Mouse (Mus musculus) embryonic facial prominence, embryonic 12.5 days (tissue): Measurements from ENCODE around the gene Kirrel3. TPM values are rescaled to one million over a fixed set of nuclear protein-coding genes. Genes with fewer than 3 reads are reported as not detected.

Experiments used
- ATAC-seq: fragments of 200-750 bp; cut with Nextera tagmentation; 2 replicates; pipeline ENCODE4 v1.8.0; 2017; ENCODE audit not compliant: insufficient number of reproducible peaks, insufficient read depth, low FRiP score, low TSS enrichment
- H3K27ac ChIP-seq: fragments of 300-500 bp; sonication (generic); 2 replicates; pipeline ENCODE4 v1.5.1; 2016; ENCODE audit warnings: mild to moderate bottlenecking
- H3K27me3 ChIP-seq: fragments of 300-500 bp; sonication (generic); 2 replicates; pipeline ENCODE4 v1.6.1; 2016; ENCODE audit warnings: mild to moderate bottlenecking, moderate library complexity
- H3K36me3 ChIP-seq: fragments of 300-500 bp; sonication (generic); 2 replicates; pipeline ENCODE4 v1.6.1; 2016; ENCODE audit warnings: mild to moderate bottlenecking
- H3K4me1 ChIP-seq: fragments of 300-500 bp; sonication (generic); 2 replicates; pipeline ENCODE4 v1.6.1; 2016
- H3K4me2 ChIP-seq: fragments of 300-500 bp; sonication (generic); replicated peaks from 2 replicates; pipeline ENCODE4 v1.6.1; 2016; ENCODE audit warnings: mild to moderate bottlenecking, moderate library complexity
- H3K4me3 ChIP-seq: fragments of 300-500 bp; sonication (generic); 2 replicates; pipeline ENCODE4 v1.5.1; 2016; ENCODE audit warnings: mild to moderate bottlenecking
- H3K9ac ChIP-seq: fragments of 300-500 bp; sonication (generic); 2 replicates; pipeline ENCODE4 v1.6.1; 2016; ENCODE audit warnings: mild to moderate bottlenecking, moderate library complexity
- H3K9me3 ChIP-seq: fragments of 300-500 bp; sonication (generic); 2 replicates; pipeline ENCODE4 v1.6.1; 2016; ENCODE audit warnings: mild to moderate bottlenecking, moderate library complexity
- WGBS: fragments of 180-500 bp; shearing (Covaris S2); methylation state at CpG from one replicate; pipeline ENCODE4 v1.1.7; 2016; 5-methylcytosine and 5-hydroxymethylcytosine counted together
- polyA plus RNA-seq: library from polyadenylated mRNA; unstranded; fragments of >200 nt; fragmentation: Nextera tagmentation; extraction: Ambion mirVana; gene quantifications from 2 replicates; pipeline ENCODE4 v1.2.1, GENCODE M21; 2016

The Kirrel3 gene
- polyA plus RNA-seq, 1 experiment from 2014 or later, result 7.9 TPM

DNA sequence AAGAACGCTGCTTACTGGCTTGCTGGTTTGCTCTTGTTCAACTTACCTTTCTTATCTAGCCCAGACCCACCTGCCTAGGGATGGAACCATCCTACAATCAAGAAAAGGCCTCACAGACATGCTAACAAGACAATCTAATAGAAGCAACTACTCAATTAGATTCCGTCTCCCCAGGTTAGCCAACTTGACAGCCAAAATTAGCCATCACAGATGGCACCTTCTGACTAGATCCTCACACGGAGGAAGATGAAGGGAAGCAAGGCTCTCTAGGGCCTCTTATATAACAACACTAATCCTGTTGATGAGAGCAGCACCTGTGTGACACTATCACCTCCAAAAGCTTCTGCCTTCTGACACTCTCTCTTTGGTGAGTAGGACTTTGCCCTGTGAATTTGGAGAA, 321.2 kb downstream of the Kirrel3 start:
- ATAC-seq, result no peak
- H3K27me3 ChIP-seq, result no peaks in the 10 kb centered on the region
- 80% methylated on average over 3 of the region's 3 CpGs for whole genome bisulfite sequencing
- no peak overlapping the region for H3K9ac ChIP-seq
- H3K4me2 ChIP-seq, result no peak overlapping the region
- no peak overlapping the region for H3K4me3 ChIP-seq
- H3K36me3 ChIP-seq, result no peaks in the 10 kb centered on the region
- no peak overlapping the region for H3K27ac ChIP-seq
- no peaks in the 10 kb centered on the region for H3K4me1 ChIP-seq
- no peaks in the 10 kb centered on the region for H3K9me3 ChIP-seq

DNA sequence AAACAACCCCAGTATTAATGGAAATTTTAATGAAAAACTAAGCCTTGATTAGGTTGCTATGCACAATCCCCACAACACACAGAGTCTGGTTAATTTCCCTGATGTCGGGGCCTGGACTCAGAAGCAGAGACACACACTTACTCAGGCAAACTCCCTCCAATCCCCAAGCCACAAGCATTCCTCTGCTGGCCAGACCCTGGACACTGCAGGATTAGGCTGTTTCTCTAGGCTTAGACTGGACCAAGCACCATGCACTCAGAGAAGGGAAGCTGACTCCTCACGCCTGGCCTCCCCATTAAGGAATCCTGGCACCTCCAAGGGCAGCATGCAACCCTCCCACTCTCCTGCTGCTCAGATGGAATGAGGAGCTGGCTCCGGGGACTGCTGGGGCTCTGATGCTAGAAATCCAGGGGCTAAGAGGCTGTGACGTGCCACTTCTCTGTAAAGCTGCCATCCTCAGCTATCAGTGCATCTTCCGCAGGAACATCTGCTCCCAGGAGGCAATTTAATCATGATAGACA, 324.4 kb downstream of the Kirrel3 start:
- WGBS, result 65% methylated on average over 5 of the region's 5 CpGs
- Histone ChIP-seq H3K4me2 (no peak overlapping the region), H3K27me3 (no peaks in the 10 kb centered on the region), H3K9ac (no peak overlapping the region), H3K9me3 (no peaks in the 10 kb centered on the region), H3K4me3 (no peak overlapping the region), H3K4me1 (no peaks in the 10 kb centered on the region), H3K27ac (no peak overlapping the region), H3K36me3 (no peaks in the 10 kb centered on the region)
- no peak for ATAC-seq

DNA sequence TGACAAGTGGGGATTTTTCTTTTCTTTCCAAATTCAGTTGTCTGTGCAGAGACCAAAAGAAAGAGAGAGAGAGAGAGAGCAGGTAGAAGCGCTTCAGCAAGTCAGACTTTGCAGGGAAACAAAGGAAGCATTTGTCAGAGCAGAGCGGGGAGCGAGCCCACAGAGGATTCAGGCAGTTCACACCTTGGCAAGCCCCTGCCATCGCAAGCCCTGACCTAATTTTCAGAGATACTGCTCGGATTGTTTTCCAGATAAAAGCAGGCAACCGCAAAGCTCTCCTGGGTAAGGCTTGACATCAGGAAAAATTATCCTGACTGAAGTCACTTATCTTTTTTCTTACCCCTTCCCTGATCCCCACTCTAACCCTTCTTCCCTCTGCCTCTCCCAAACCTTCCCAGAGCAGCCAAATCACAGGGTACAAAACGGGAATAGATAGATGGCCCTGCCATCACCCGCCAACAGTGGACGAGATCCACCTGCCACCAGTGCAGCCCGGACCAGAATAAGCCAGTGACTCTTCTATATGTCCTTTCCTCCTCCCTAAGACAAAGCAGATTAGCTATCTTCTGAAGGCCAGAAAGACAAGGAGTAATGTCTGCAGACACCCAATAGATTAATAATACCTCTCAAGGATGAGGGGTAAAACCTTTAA, 332.8 kb downstream of the Kirrel3 start:
- H3K9me3 ChIP-seq, result no peaks in the 10 kb centered on the region
- H3K9ac ChIP-seq, result no peak overlapping the region
- no peaks in the 10 kb centered on the region for H3K27me3 ChIP-seq
- no peak for ATAC-seq
- H3K4me1 ChIP-seq, result no peaks in the 10 kb centered on the region
- H3K27ac ChIP-seq, result no peak overlapping the region
- no peaks in the 10 kb centered on the region for H3K36me3 ChIP-seq
- H3K4me2 ChIP-seq, result no peak overlapping the region
- WGBS, result 33% methylated on average over 10 of the region's 10 CpGs
- no peak overlapping the region for H3K4me3 ChIP-seq

DNA sequence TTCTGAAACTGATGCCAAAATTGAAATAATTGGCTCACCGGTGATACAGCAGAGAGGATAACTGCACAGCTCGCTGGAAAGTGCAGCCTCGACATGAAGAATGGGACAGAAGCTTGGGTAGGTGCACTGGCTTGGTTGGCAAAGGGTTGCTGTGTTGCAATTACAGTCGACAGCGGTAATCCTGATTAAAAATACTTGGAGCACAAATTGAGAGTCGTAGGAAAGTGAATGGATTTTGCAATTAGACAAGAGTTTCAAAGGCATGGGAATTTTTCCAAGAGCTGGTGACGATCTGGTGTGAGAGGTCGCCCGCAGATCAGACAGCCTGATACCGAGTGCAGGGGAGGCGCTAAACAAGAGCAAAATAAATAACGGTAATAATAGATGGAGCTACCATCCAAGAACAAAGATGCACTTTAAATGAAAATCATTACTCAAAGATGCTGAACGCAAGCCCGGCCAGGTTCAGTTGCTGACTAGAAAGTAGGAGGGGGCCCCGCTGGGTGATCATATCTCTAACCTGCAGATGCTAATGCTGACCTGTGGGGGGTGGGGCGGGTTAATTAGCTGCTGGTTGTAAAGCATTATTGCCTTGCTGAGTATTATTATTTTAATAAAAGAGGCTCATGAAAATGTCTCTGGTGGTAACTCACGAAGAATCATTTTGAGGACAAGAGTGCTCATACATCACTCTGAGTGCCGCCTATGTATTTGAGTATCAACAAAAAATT, 338.8 kb downstream of the Kirrel3 start:
- WGBS, result 81% methylated on average over 18 of the region's 18 CpGs
- no peak for ATAC-seq
- H3K9ac ChIP-seq, result no peak overlapping the region
- no peak overlapping the region for H3K4me2 ChIP-seq
- H3K9me3 ChIP-seq, result no peaks in the 10 kb centered on the region
- no peaks in the 10 kb centered on the region for H3K36me3 ChIP-seq
- no peak overlapping the region for H3K27ac ChIP-seq
- H3K4me1 ChIP-seq, result no peaks in the 10 kb centered on the region
- no peak overlapping the region for H3K4me3 ChIP-seq
- no peaks in the 10 kb centered on the region for H3K27me3 ChIP-seq

DNA sequence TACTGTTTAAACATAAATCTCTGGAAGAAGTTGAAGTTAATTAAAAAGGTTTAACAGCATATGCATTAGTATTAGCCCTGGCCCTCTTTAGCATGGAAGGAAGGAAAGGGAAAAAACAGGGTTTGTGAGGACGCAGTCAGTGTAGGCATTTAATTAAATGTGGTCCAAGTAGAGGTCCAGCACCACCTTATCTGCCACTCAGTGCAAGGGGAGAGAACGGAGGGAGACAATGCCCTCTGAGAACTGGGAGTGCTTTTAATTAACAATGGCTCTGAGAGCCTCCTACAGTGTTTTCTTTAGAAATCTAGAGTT, 339.4 kb downstream of the Kirrel3 start:
- no peak overlapping the region for H3K4me2 ChIP-seq
- no peak overlapping the region for H3K9ac ChIP-seq
- ATAC-seq, result no peak
- H3K9me3 ChIP-seq, result no peaks in the 10 kb centered on the region
- 21% methylated on average over 2 of the region's 2 CpGs for WGBS
- no peaks in the 10 kb centered on the region for H3K4me1 ChIP-seq
- no peak overlapping the region for H3K27ac ChIP-seq
- H3K27me3 ChIP-seq, result no peaks in the 10 kb centered on the region
- no peaks in the 10 kb centered on the region for H3K36me3 ChIP-seq
- no peak overlapping the region for H3K4me3 ChIP-seq

DNA sequence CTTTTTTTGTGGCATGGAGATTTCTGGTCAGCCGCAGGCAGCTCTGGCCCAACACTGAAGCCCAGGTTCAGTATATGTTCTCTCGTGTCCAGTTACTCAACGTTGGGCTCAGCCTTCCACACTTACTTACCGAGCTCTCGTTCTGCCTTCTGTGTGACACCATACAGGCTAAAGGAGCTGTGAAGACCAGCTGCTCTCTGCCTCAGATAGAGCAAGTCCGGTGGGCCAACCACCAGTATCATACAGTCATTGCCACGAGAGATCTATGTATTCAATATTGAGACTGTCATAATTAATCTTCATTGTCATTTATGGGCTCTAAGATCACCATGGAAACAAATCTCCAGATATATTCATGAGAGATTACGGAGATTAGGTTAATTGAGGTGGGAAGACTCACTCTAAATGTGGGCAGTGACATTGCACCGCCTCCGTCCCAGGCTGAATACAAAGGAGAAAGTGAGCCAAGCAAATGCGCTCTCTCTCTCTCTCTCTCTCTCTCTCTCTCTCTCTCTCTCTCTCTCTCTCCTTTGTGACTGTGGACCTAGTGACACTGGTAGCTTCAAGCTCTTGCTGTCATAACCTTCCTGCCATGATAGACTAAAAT, 339.8 kb downstream of the Kirrel3 start:
- H3K9ac ChIP-seq, result no peak overlapping the region
- H3K27me3 ChIP-seq, result no peaks in the 10 kb centered on the region
- 63% methylated on average over 11 of the region's 11 CpGs for WGBS
- H3K36me3 ChIP-seq, result no peaks in the 10 kb centered on the region
- ATAC-seq, result no peak
- no peaks in the 10 kb centered on the region for H3K9me3 ChIP-seq
- no peak overlapping the region for H3K4me3 ChIP-seq
- no peak overlapping the region for H3K27ac ChIP-seq
- H3K4me2 ChIP-seq, result no peak overlapping the region
- H3K4me1 ChIP-seq, result no peaks in the 10 kb centered on the region

DNA sequence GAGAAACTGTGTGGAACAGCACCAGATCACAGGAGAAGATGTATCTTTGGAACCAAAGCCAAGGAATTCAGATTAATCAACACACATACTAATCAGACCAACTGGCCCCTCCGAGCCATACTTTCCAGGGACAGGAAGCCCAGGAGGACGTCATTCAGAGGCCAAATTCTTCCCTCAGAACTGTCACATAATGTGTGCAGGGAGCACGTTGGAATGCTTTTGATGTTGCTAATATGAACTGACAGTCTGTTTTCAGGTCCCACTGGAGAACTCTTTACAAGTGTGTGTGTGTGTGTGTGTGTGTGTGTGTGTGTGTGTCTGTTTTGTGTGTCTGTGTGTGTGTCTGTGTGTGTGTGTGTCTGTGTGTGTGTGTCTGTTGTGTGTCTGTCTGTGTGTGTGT, 345.0 kb downstream of the Kirrel3 start:
- no peak overlapping the region for H3K4me2 ChIP-seq
- no peak overlapping the region for H3K4me3 ChIP-seq
- H3K27me3 ChIP-seq, result no peaks in the 10 kb centered on the region
- no peaks in the 10 kb centered on the region for H3K9me3 ChIP-seq
- H3K4me1 ChIP-seq, result no peaks in the 10 kb centered on the region
- no peaks in the 10 kb centered on the region for H3K36me3 ChIP-seq
- 31% methylated on average over 3 of the region's 3 CpGs for whole genome bisulfite sequencing
- no peak overlapping the region for H3K27ac ChIP-seq
- ATAC-seq, result no peak
- H3K9ac ChIP-seq, result no peak overlapping the region

DNA sequence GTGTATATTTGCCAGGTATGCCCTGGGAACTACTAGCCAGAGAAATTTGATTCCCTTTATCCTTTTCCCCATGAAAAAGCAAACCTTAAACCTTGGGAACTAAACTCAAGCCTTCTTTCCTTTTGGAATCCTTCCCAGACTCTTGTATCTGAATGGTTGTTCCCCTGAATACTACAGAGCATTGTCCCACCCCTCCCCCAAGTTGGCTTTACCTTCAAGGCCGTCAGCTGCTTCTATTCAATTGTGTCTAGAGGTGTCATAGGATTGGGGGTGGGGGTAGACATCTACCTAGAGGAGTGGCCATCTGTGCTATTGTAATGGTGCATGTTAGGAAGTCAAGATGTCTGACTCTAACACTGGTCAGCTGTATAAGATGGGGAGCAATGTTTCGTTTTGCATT, 351.1 kb downstream of the Kirrel3 start:
- no peak for ATAC-seq
- H3K4me3 ChIP-seq, result no peak overlapping the region
- H3K27ac ChIP-seq, result no peak overlapping the region
- no peaks in the 10 kb centered on the region for H3K27me3 ChIP-seq
- H3K36me3 ChIP-seq, result no peaks in the 10 kb centered on the region
- H3K9ac ChIP-seq, result no peak overlapping the region
- no peaks in the 10 kb centered on the region for H3K9me3 ChIP-seq
- H3K4me2 ChIP-seq, result no peak overlapping the region
- H3K4me1 ChIP-seq, result no peaks in the 10 kb centered on the region
- 65% methylated on average over 2 of the region's 2 CpGs for WGBS

DNA sequence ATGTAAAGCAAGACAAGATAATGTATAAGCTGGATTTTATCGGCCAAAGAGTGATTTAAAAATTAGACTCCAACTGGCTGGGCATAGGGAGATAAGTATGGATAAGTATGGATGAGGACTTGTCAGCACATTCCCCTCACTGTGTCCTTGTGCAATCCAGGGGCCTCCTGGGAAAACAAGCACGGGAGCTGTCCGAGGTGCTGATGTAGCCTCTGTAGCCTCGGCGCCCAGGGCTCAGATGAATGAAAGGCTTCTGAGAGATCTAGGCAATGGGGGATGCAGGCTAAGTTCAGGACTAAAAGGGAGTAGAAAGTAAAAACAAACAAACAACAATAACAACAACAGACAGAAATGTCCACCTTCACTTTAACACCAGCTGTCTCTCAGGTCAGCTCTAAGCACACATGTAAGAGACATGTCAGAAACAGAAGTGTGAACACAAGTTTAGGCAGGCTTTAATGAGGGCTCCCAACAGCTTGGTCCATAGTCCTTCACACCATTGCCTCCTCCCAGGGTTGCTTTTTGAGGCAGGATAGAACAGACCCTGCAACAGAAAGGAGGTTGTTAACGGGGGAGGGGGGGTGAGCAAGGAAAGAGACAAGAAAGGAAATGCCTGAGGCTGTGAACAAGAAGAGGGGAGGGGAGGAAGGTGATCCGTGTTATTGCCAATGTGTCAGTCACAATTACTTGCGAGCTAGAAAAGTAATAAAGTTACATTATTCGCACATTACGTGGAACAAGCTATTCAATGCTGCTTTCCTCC, 352.2 kb downstream of the Kirrel3 start:
- no peak overlapping the region for H3K4me3 ChIP-seq
- WGBS, result 31% methylated on average over 10 of the region's 10 CpGs
- ATAC-seq, result no peak
- H3K36me3 ChIP-seq, result no peaks in the 10 kb centered on the region
- no peaks in the 10 kb centered on the region for H3K27me3 ChIP-seq
- H3K9me3 ChIP-seq, result no peaks in the 10 kb centered on the region
- no peak overlapping the region for H3K9ac ChIP-seq
- no peaks in the 10 kb centered on the region for H3K4me1 ChIP-seq
- no peak overlapping the region for H3K27ac ChIP-seq
- no peak overlapping the region for H3K4me2 ChIP-seq

DNA sequence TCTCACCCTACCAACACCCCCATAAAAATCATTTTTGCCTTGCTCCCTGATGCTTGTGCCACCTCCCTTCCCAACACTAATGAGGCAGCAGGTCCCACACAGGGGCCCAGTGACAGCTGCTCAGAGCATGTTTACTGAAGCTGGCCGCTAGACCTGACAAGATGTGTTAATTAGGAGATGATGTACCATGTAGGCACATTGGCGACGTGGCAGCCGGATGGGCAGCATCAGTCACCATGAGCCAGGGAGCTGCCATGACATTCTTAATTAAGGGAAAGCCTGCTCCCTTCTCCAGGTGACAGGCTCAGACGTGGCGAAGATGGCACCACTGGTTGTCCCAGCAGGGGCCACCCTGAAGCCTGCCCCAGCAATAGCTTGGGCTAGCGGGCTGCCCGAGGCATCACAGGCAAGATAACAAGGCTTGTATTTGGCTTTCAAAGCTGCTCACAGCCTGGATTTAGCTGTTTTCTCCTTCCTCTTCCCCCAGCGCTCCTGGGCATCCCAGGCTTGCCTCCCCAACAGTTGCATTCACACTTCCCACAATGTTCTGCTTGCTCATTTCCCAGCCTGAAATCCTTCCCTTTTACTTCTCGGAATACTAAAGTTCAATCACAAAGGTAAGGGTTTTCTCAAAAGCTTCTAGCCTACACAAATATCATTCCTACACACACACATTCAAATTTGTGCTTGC, 357.7 kb downstream of the Kirrel3 start:
- Histone ChIP-seq H3K9me3 (no peaks in the 10 kb centered on the region), H3K36me3 (no peaks in the 10 kb centered on the region), H3K9ac (no peak overlapping the region), H3K27me3 (no peaks in the 10 kb centered on the region), H3K27ac (no peak overlapping the region), H3K4me3 (no peak overlapping the region), H3K4me2 (no peak overlapping the region), H3K4me1 (no peaks in the 10 kb centered on the region)
- 75% methylated on average over 10 of the region's 10 CpGs for WGBS
- ATAC-seq, result no peak

DNA sequence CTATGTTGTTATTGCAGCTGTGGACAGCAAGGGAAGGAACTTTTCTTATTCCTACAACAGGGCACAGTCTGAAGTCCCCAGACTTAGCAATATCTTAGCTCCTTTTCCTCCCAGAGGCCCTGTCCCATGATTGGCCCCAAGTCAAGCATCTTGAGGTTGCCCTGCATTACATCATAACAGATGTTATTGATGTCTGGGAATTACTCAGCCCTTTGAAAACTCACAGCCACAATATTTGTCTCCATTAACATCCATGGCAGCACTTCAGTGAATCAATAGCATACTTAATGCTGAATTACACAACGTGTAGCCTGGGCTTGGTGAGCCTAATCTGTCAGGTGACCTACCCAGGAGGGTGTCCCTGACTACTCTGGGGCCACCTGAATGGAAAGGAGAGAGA, 360.7 kb downstream of the Kirrel3 start:
- no peak overlapping the region for H3K27ac ChIP-seq
- no peak overlapping the region for H3K4me2 ChIP-seq
- no peaks in the 10 kb centered on the region for H3K4me1 ChIP-seq
- 39% methylated on average over 1 of the region's 1 CpGs for WGBS
- no peak for ATAC-seq
- no peaks in the 10 kb centered on the region for H3K9me3 ChIP-seq
- no peak overlapping the region for H3K9ac ChIP-seq
- no peaks in the 10 kb centered on the region for H3K27me3 ChIP-seq
- H3K4me3 ChIP-seq, result no peak overlapping the region
- no peaks in the 10 kb centered on the region for H3K36me3 ChIP-seq
